Mouse (Mus musculus): ENCODE results near the gene Ccdc33. TPM values are rescaled to one million over a fixed set of nuclear protein-coding genes. Genes with fewer than 3 reads are reported as not detected.

Ccdc33 gene
- polyA plus RNA-seq, 1 experiment from 2014 or later: 0.54 TPM

GRCm38 (mm10) chr9:58045646-58046045, 73.0 kb downstream of the Ccdc33 start:
- no peak overlapping the region for H3K9ac ChIP-seq (replicated peaks; ENCODE audit: low read length)
- no peak for DNase-seq
- H3K9me3 ChIP-seq (ENCODE audit: control insufficient read depth, low read length): no peaks in the 10 kb centered on the region
- peak overlapping the region; percentile 73 for H3K27ac ChIP-seq (replicated peaks; ENCODE audit: low read depth, low read length)
- H3K4me3 ChIP-seq (replicated peaks; ENCODE audit: low read depth, low read length): no peak overlapping the region
- ATAC-seq (ENCODE audit: low FRiP score, low TSS enrichment): no peak
- WGBS: 19% methylated on average over 4 of the region's 4 CpGs
- no peaks in the 10 kb centered on the region for H3K36me3 ChIP-seq (ENCODE audit: control insufficient read depth, insufficient read depth, low read length)
- H3K4me1 ChIP-seq (ENCODE audit: control insufficient read depth, insufficient read depth, low read length): peaks cover 93% of the 10 kb centered on the region
- no peaks in the 10 kb centered on the region for H3K27me3 ChIP-seq (ENCODE audit: control insufficient read depth, insufficient read depth, low read length)
- H3K4me2 ChIP-seq (ENCODE audit: low read length): no peak overlapping the region

- Histone ChIP-seq H3K4me3 (replicated peaks; ENCODE audit: low read depth, low read length) (no peak overlapping the region), H3K27ac (replicated peaks; ENCODE audit: low read depth, low read length) (peak overlapping the region; percentile 73), H3K9ac (replicated peaks; ENCODE audit: low read length) (no peak overlapping the region), H3K4me1 (ENCODE audit: control insufficient read depth, insufficient read depth, low read length) (peaks cover 91% of the 10 kb centered on the region), H3K4me2 (ENCODE audit: low read length) (no peak overlapping the region), H3K27me3 (ENCODE audit: control insufficient read depth, insufficient read depth, low read length) (no peaks in the 10 kb centered on the region), H3K36me3 (ENCODE audit: control insufficient read depth, insufficient read depth, low read length) (no peaks in the 10 kb centered on the region), H3K9me3 (ENCODE audit: control insufficient read depth, low read length) (no peaks in the 10 kb centered on the region)
- WGBS: 18% methylated on average over 10 of the region's 10 CpGs
- ATAC-seq (ENCODE audit: low FRiP score, low TSS enrichment) (no peak), DNase-seq (peak; percentile 69)
Measured at GRCm38 (mm10) chr9:58044828-58045227, 73.8 kb downstream of the Ccdc33 start.

- no peak for DNase-seq
- Histone ChIP-seq H3K9me3 (ENCODE audit: control insufficient read depth, low read length) (no peaks in the 10 kb centered on the region), H3K27me3 (ENCODE audit: control insufficient read depth, insufficient read depth, low read length) (no peaks in the 10 kb centered on the region), H3K4me1 (ENCODE audit: control insufficient read depth, insufficient read depth, low read length) (peaks cover 78% of the 10 kb centered on the region), H3K36me3 (ENCODE audit: control insufficient read depth, insufficient read depth, low read length) (no peaks in the 10 kb centered on the region), H3K27ac (replicated peaks; ENCODE audit: low read depth, low read length) (peak overlapping the region; percentile 73), H3K4me2 (ENCODE audit: low read length) (no peak overlapping the region), H3K9ac (replicated peaks; ENCODE audit: low read length) (no peak overlapping the region), H3K4me3 (replicated peaks; ENCODE audit: low read depth, low read length) (no peak overlapping the region)
- ATAC-seq (ENCODE audit: low FRiP score, low TSS enrichment): no peak
- 57% methylated on average over 10 of the region's 10 CpGs for WGBS
Measured at GRCm38 (mm10) chr9:58043496-58044017, 75.1 kb downstream of the Ccdc33 start.

- no peak overlapping the region for H3K4me2 ChIP-seq (ENCODE audit: low read length)
- peaks cover 67% of the 10 kb centered on the region for H3K4me1 ChIP-seq (ENCODE audit: control insufficient read depth, insufficient read depth, low read length)
- no peaks in the 10 kb centered on the region for H3K27me3 ChIP-seq (ENCODE audit: control insufficient read depth, insufficient read depth, low read length)
- no peaks in the 10 kb centered on the region for H3K36me3 ChIP-seq (ENCODE audit: control insufficient read depth, insufficient read depth, low read length)
- H3K9ac ChIP-seq (replicated peaks; ENCODE audit: low read length): no peak overlapping the region; the same call in 1 of the 2 replicates
- no peak overlapping the region for H3K4me3 ChIP-seq (replicated peaks; ENCODE audit: low read depth, low read length)
- no peak for ATAC-seq (ENCODE audit: low FRiP score, low TSS enrichment)
- H3K9me3 ChIP-seq (ENCODE audit: control insufficient read depth, low read length): no peaks in the 10 kb centered on the region
- peak overlapping the region; percentile 73 for H3K27ac ChIP-seq (replicated peaks; ENCODE audit: low read depth, low read length)
- WGBS: 22% methylated on average over 10 of the region's 10 CpGs
- DNase-seq: no peak
Measured at GRCm38 (mm10) chr9:58042391-58042790, 76.2 kb downstream of the Ccdc33 start.

- Histone ChIP-seq H3K27me3 (ENCODE audit: control insufficient read depth, insufficient read depth, low read length) (no peaks in the 10 kb centered on the region), H3K9me3 (ENCODE audit: control insufficient read depth, low read length) (no peaks in the 10 kb centered on the region), H3K27ac (replicated peaks; ENCODE audit: low read depth, low read length) (peak overlapping the region; percentile 73), H3K4me1 (ENCODE audit: control insufficient read depth, insufficient read depth, low read length) (peaks cover 55% of the 10 kb centered on the region), H3K9ac (replicated peaks; ENCODE audit: low read length) (no peak overlapping the region), H3K4me3 (replicated peaks; ENCODE audit: low read depth, low read length) (no peak overlapping the region), H3K4me2 (ENCODE audit: low read length) (no peak overlapping the region), H3K36me3 (ENCODE audit: control insufficient read depth, insufficient read depth, low read length) (no peaks in the 10 kb centered on the region)
- ATAC-seq (ENCODE audit: low FRiP score, low TSS enrichment): no peak
- DNase-seq: no peak
- 36% methylated on average over 4 of the region's 4 CpGs for WGBS
Measured at GRCm38 (mm10) chr9:58040977-58041376, 77.6 kb downstream of the Ccdc33 start.

- Histone ChIP-seq H3K4me1 (ENCODE audit: control insufficient read depth, insufficient read depth, low read length) (peaks cover 32% of the 10 kb centered on the region), H3K27me3 (ENCODE audit: control insufficient read depth, insufficient read depth, low read length) (no peaks in the 10 kb centered on the region), H3K9ac (replicated peaks; ENCODE audit: low read length) (no peak overlapping the region), H3K27ac (replicated peaks; ENCODE audit: low read depth, low read length) (no peak overlapping the region), H3K36me3 (ENCODE audit: control insufficient read depth, insufficient read depth, low read length) (no peaks in the 10 kb centered on the region), H3K9me3 (ENCODE audit: control insufficient read depth, low read length) (no peaks in the 10 kb centered on the region), H3K4me2 (ENCODE audit: low read length) (no peak overlapping the region), H3K4me3 (replicated peaks; ENCODE audit: low read depth, low read length) (no peak overlapping the region)
- WGBS: 19% methylated on average over 19 of the region's 19 CpGs
- peak; percentile 74; the same call in 1 of the 2 replicates for ATAC-seq (ENCODE audit: low FRiP score, low TSS enrichment)
- DNase-seq: peak; percentile 95
Measured at GRCm38 (mm10) chr9:58038500-58039168, 80.0 kb downstream of the Ccdc33 start.

- Histone ChIP-seq H3K4me3 (replicated peaks; ENCODE audit: low read depth, low read length) (no peak overlapping the region), H3K36me3 (ENCODE audit: control insufficient read depth, insufficient read depth, low read length) (no peaks in the 10 kb centered on the region), H3K27ac (replicated peaks; ENCODE audit: low read depth, low read length) (no peak overlapping the region), H3K9me3 (ENCODE audit: control insufficient read depth, low read length) (no peaks in the 10 kb centered on the region), H3K27me3 (ENCODE audit: control insufficient read depth, insufficient read depth, low read length) (no peaks in the 10 kb centered on the region), H3K4me2 (ENCODE audit: low read length) (no peak overlapping the region), H3K9ac (replicated peaks; ENCODE audit: low read length) (no peak overlapping the region), H3K4me1 (ENCODE audit: control insufficient read depth, insufficient read depth, low read length) (peaks cover 15% of the 10 kb centered on the region)
- ATAC-seq (ENCODE audit: low FRiP score, low TSS enrichment) (no peak), DNase-seq (no peak)
- WGBS: 81% methylated on average over 4 of the region's 4 CpGs
Measured at GRCm38 (mm10) chr9:58036961-58037360, 81.7 kb downstream of the Ccdc33 start.

GRCm38 (mm10) chr9:58035951-58036698, 82.5 kb downstream of the Ccdc33 start:
- no peak for ATAC-seq (ENCODE audit: low FRiP score, low TSS enrichment)
- WGBS: 79% methylated on average over 7 of the region's 7 CpGs

More at GRCm38 (mm10) chr9:58035951-58036698, 82.5 kb downstream of the Ccdc33 start:
- H3K4me3 ChIP-seq (replicated peaks; ENCODE audit: low read depth, low read length): no peak overlapping the region
- no peak overlapping the region for H3K27ac ChIP-seq (replicated peaks; ENCODE audit: low read depth, low read length)
- H3K36me3 ChIP-seq (ENCODE audit: control insufficient read depth, insufficient read depth, low read length): no peaks in the 10 kb centered on the region
- no peak overlapping the region for H3K4me2 ChIP-seq (ENCODE audit: low read length)
- H3K9ac ChIP-seq (replicated peaks; ENCODE audit: low read length): no peak overlapping the region
- no peaks in the 10 kb centered on the region for H3K27me3 ChIP-seq (ENCODE audit: control insufficient read depth, insufficient read depth, low read length)
- DNase-seq: no peak
- no peaks in the 10 kb centered on the region for H3K9me3 ChIP-seq (ENCODE audit: control insufficient read depth, low read length)
- H3K4me1 ChIP-seq (ENCODE audit: control insufficient read depth, insufficient read depth, low read length): peaks cover 7% of the 10 kb centered on the region
